Mouse (Mus musculus) brain, embryonic 14.5 days (tissue): ENCODE measurements around the gene Vapb.

Experiments
- CTCF ChIP-seq: fragments of 200-500 bp; IDR thresholded peaks from 2 replicates; pipeline ENCODE4 v1.5.1; 2012; ENCODE audit warnings: inconsistent platforms, mild to moderate bottlenecking, moderate library complexity, borderline replicate concordance; ENCODE audit not compliant: insufficient read depth, insufficient read length; ENCODE audit errors: extremely low read depth
- POLR2A ChIP-seq: fragments of 200-500 bp; IDR thresholded peaks from 2 replicates; pipeline ENCODE4 v1.6.1; 2012; ENCODE audit warnings: mild to moderate bottlenecking, inconsistent platforms, borderline replicate concordance; ENCODE audit not compliant: poor library complexity, insufficient read depth, insufficient read length, severe bottlenecking; ENCODE audit errors: extremely low read depth

- TF ChIP-seq POLR2A (no peak), CTCF (no peak)
Measured at GRCm38 (mm10) chr2:173722251-173722857, 15.0 kb upstream of the Vapb start.
